Mouse (Mus musculus) thymus, adult 2 months (tissue): ENCODE data around the gene Unc5b.

Source experiments
- CTCF ChIP-seq: fragments of 200-500 bp; IDR thresholded peaks from 2 replicates; pipeline ENCODE4 v1.5.1; 2012; ENCODE audit warnings: mild to moderate bottlenecking, control low read depth, low read length, moderate library complexity, borderline replicate concordance; ENCODE audit not compliant: control insufficient read depth, poor library complexity, insufficient read depth; ENCODE audit errors: extremely low read depth
- POLR2A ChIP-seq: fragments of 200-500 bp; IDR thresholded peaks from 2 replicates; pipeline ENCODE4 v1.6.1; 2012; ENCODE audit warnings: mild to moderate bottlenecking, low read length, control low read depth, moderate library complexity; ENCODE audit not compliant: control insufficient read depth, poor library complexity, insufficient read depth; ENCODE audit errors: extremely low read depth

- TF ChIP-seq POLR2A = no peak
- no peak for TF ChIP-seq CTCF
Observed at GRCm38 (mm10) chr10:60830000-60830399, 1.4 kb downstream of the Unc5b start.
